Mouse (Mus musculus): ENCODE data around the gene Tmem17. TPM values are rescaled to one million over a fixed set of nuclear protein-coding genes. Genes with fewer than 3 reads are reported as not detected.

The Tmem17 gene
- polyA plus RNA-seq (2015; fragmentation: Nextera tagmentation; extraction: Ambion mirVana), result 15.9 and 16.1 TPM in 2 replicates

DNA sequence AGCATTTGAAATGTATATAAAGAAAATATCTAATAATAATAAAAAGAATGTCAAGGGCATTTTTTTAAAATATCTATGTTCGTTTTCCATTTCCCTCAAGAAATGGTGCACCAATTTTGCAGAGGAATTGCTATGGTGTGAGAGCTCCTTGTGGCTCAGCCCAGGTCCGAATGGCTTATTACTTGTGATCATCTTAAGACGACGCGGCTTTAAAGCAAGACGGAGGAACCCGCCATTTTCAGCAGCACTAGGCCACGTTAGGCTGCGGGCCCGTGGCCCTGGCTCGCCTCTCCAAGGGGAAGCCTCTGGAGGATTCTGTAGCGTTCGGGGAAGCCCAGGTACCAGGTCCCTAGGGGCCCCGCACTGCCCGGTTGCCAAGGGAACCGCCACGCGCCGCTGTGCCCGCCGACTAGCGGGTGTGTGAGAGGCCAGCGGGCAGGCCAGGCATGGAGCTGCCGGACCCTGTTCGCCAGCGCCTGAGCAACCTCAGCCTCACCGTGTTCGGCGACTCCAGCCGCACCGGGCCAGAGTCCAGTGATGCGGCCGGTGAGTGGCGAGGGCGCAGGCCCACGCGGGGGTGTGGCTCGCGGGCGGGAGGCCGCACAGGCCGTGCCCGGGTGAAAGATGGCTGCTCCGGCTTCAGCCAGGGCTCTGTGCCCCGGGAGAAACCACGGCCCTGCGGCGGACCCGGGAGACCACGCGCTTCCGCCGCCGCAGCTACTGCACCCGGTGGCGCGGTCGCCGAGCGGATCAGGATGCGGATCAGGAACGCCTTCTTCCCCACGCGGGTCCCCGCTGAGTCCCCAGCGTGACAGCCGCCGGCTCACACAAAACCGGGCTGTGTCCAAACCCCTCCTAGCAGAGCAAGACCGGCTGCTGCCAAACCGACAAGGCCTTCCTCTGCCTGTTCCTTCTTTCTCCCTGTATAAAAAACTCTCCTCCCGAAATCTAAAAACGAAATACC, at the start of gene Tmem17:
Tmem17 (plus strand) TSS at position 51 of the 964 bp plus-strand sequence.
- peak within 1 kb of the TSS; percentile 90 for H3K4me3 ChIP-seq (ENCODE audit: low read length)
- no peaks in the 10 kb centered on the region for H3K4me1 ChIP-seq (replicated peaks; ENCODE audit: control insufficient read depth, insufficient read depth, low read length)
- peak within 1 kb of the TSS; percentile 65 for H3K4me2 ChIP-seq (ENCODE audit: low read depth, low read length)
- peak within 1 kb of the TSS; percentile 96 for H3K9ac ChIP-seq (ENCODE audit: low read length)
- peaks cover 3% of the 10 kb centered on the region; the same call in 1 of the 2 replicates for H3K36me3 ChIP-seq (ENCODE audit: control insufficient read depth, insufficient read depth, low read length)
- H3K27ac ChIP-seq (ENCODE audit: low read length), result peak within 1 kb of the TSS; percentile 95
- no peaks in the 10 kb centered on the region for H3K9me3 ChIP-seq (ENCODE audit: control insufficient read depth, low read length)
- no peaks in the 10 kb centered on the region for H3K27me3 ChIP-seq (ENCODE audit: control insufficient read depth, insufficient read depth, low read depth, low read length)
- ATAC-seq (ENCODE audit: low read depth), result peak; percentile 95
- under 1% methylated on average over 73 of the region's 73 CpGs for WGBS

DNA sequence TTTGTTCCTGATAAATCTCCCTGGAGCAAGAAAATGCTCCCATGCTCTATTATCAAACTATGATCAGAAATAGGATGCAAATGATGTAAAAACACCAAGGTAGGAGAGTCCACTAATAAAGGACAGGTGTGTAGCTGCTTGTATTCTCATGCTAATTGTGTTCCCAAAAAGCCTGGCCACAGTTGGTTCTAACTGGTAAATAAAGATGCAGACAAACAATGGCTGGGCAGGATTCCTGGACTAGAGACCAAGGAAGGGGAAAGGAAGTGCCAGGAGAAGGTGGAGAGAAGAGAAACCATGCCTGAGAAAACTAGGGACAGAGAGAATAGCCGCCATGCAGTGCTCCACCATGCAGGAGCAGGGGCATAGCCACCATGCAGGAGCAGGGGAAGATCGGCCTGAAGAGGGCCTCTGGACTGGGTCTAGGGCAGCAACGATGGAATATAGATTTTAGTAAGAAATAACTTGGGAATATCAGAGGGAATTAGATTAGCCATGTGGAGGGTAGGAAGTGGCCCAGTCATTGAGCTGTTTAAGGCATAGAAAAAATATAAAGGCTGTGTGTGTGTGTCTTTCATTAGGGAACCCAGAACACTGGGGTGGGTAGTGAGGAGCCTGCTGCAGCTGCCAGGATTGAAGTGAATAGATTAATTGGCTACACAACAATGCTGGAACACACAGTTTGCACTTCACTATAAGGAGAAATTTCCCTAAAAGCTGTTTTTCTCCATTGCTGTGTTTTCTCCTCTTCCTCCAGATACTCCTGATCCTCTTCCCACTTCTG, 31.9 kb upstream of the Tmem17 start:
- ATAC-seq (ENCODE audit: low read depth), result no peak
- WGBS, result 71% methylated on average over 3 of the region's 3 CpGs
- no peaks in the 10 kb centered on the region for H3K36me3 ChIP-seq (ENCODE audit: control insufficient read depth, insufficient read depth, low read length)
- H3K4me3 ChIP-seq (ENCODE audit: low read length), result no peak overlapping the region
- H3K4me2 ChIP-seq (ENCODE audit: low read depth, low read length), result no peak overlapping the region
- peaks cover 5% of the 10 kb centered on the region; the same call in 1 of the 2 replicates for H3K4me1 ChIP-seq (replicated peaks; ENCODE audit: control insufficient read depth, insufficient read depth, low read length)
- no peak overlapping the region for H3K27ac ChIP-seq (ENCODE audit: low read length)
- H3K9ac ChIP-seq (ENCODE audit: low read length), result no peak overlapping the region
- H3K9me3 ChIP-seq (ENCODE audit: control insufficient read depth, low read length), result 0 out of 2 replicates have a peak, but pooled peaks cover 2% of the 10 kb centered on the region
- no peaks in the 10 kb centered on the region for H3K27me3 ChIP-seq (ENCODE audit: control insufficient read depth, insufficient read depth, low read depth, low read length)

DNA sequence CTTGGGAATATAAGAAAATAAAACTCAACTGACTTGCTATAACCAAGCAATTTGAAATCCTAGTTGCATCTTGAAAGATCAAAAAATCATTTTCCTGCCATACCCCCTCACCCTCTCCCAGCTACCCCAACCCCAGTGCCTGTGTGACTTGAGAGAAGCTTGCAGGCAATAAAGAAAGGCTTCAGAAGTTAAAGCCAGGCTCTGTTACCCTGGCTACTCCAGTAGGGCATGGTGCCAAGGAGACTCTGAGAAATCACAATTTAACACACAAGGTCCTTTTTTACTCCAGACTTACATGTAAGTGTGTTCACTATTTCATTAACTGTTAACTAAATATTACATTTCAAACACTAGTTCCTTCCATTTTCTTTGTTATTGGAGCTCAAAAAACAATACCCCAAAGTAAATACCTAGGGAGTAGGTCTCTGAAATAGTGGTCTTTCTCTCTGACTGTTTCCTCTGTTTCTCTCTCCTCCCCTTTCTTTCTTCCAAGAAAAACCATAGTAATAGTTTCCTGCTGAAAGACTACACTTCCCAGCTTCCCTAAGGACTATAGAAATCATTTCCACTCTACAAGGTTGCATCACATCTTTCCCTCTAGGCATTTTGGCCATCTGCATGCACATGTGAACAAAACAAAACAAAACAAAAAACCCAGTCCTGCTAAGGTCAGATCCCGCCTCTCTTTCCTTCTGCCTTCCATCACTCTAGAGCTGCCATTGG, 30.1 kb upstream of the Tmem17 start:
- H3K27me3 ChIP-seq (ENCODE audit: control insufficient read depth, insufficient read depth, low read depth, low read length), result no peaks in the 10 kb centered on the region
- 83% methylated on average over 1 of the region's 1 CpGs for WGBS

DNA sequence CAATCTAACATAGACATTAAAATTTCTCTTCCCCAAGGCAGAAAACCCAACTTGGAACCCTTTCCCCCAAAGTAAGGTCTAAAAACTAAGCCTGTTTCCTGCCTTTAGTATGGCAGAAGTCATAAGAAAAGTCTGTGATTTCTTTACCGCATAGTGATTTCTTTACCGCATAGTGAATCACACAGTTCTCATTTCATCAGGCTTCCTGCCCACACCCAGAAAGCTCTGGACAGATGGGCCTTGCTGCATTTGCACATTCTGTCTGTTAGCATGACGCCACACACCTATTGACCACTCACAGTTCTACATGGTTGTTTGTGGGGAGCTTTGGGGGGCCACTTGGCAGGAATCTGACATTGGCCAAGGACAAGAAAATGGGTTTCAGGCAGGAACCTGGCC, 29.5 kb upstream of the Tmem17 start:
- no peak for ATAC-seq (ENCODE audit: low read depth)
- no peaks in the 10 kb centered on the region for H3K36me3 ChIP-seq (ENCODE audit: control insufficient read depth, insufficient read depth, low read length)
- WGBS, result 95% methylated on average over 3 of the region's 3 CpGs

More for the DNA sequence above, 30.1 kb upstream of the Tmem17 start:
- Histone ChIP-seq H3K9ac (ENCODE audit: low read length) (no peak overlapping the region), H3K27ac (ENCODE audit: low read length) (peak overlapping the region; percentile 52), H3K9me3 (ENCODE audit: control insufficient read depth, low read length) (no peaks in the 10 kb centered on the region), H3K36me3 (ENCODE audit: control insufficient read depth, insufficient read depth, low read length) (no peaks in the 10 kb centered on the region), H3K4me3 (ENCODE audit: low read length) (no peak overlapping the region), H3K4me1 (replicated peaks; ENCODE audit: control insufficient read depth, insufficient read depth, low read length) (peaks cover 5% of the 10 kb centered on the region; the same call in 1 of the 2 replicates), H3K4me2 (ENCODE audit: low read depth, low read length) (no peak overlapping the region)
- peak; percentile 47; the same call in 1 of the 2 replicates for ATAC-seq (ENCODE audit: low read depth)

DNA sequence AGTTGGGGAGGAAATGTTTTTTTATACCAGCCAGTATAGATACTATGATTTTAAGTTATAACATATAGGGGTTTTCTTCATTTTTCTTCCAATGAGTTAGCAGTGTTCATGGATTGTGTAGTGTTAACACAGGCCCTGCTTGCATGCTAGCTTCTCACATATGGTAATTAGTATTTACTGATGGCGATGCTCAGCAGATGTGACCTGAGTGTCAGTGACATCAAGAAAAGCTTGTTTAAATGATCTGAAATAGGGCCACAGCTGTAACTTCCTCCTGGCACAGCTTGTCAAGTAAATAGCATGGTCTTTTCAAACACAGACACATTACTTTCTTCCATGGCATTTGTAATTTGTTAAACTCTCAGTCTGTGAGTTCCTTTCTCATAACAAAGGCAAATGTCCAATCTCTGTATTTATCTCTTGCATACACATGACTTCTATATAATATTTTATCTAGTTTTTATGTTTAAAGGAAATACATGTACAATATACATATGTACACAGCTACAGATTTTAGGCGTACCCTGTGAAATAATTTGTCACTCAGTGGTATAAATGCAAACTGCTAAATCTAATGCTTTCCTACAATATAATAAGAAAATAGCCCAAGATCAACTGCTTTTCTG, 18.1 kb upstream of the Tmem17 start:
- no peak overlapping the region for H3K9ac ChIP-seq (ENCODE audit: low read length)

More for the DNA sequence above, 29.5 kb upstream of the Tmem17 start:
- Histone ChIP-seq H3K27ac (ENCODE audit: low read length) (no peak overlapping the region), H3K4me2 (ENCODE audit: low read depth, low read length) (no peak overlapping the region), H3K9ac (ENCODE audit: low read length) (no peak overlapping the region), H3K4me1 (replicated peaks; ENCODE audit: control insufficient read depth, insufficient read depth, low read length) (peaks cover 5% of the 10 kb centered on the region; the same call in 1 of the 2 replicates), H3K9me3 (ENCODE audit: control insufficient read depth, low read length) (no peaks in the 10 kb centered on the region), H3K27me3 (ENCODE audit: control insufficient read depth, insufficient read depth, low read depth, low read length) (no peaks in the 10 kb centered on the region), H3K4me3 (ENCODE audit: low read length) (no peak overlapping the region)

DNA sequence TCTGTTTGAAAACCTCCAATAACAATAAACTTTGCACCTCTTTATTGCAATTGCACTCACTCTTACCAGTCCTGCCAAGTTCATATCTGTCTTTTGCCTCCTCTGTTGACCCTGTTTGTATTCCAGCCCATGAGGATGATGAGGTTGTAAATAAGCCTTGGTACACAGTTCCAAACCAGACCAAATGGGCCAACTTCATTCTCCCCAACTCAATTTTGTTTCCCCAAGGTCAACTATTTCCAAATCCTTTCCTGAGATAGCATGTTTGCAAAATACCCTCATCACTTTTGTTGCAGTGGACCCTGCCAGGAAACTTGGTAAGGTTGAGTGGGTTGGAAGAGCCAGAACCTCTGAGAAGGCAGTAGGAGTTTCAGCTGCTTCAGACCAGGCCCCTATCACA, 16.9 kb upstream of the Tmem17 start:
- no peak overlapping the region for H3K4me3 ChIP-seq (ENCODE audit: low read length)
- no peak overlapping the region for H3K27ac ChIP-seq (ENCODE audit: low read length)
- ATAC-seq (ENCODE audit: low read depth), result no peak
- H3K36me3 ChIP-seq (ENCODE audit: control insufficient read depth, insufficient read depth, low read length), result no peaks in the 10 kb centered on the region
- no peaks in the 10 kb centered on the region for H3K27me3 ChIP-seq (ENCODE audit: control insufficient read depth, insufficient read depth, low read depth, low read length)
- no peak overlapping the region for H3K9ac ChIP-seq (ENCODE audit: low read length)
- no peak overlapping the region for H3K4me2 ChIP-seq (ENCODE audit: low read depth, low read length)
- peaks cover 2% of the 10 kb centered on the region; the same call in 1 of the 2 replicates for H3K4me1 ChIP-seq (replicated peaks; ENCODE audit: control insufficient read depth, insufficient read depth, low read length)
- no peaks in the 10 kb centered on the region for H3K9me3 ChIP-seq (ENCODE audit: control insufficient read depth, low read length)

More for the DNA sequence above, 18.1 kb upstream of the Tmem17 start:
- peak; percentile 73 for ATAC-seq (ENCODE audit: low read depth)
- 52% methylated on average over 2 of the region's 2 CpGs for WGBS
- H3K36me3 ChIP-seq (ENCODE audit: control insufficient read depth, insufficient read depth, low read length), result no peaks in the 10 kb centered on the region
- no peak overlapping the region for H3K4me3 ChIP-seq (ENCODE audit: low read length)
- H3K9me3 ChIP-seq (ENCODE audit: control insufficient read depth, low read length), result no peaks in the 10 kb centered on the region
- H3K27me3 ChIP-seq (ENCODE audit: control insufficient read depth, insufficient read depth, low read depth, low read length), result no peaks in the 10 kb centered on the region
- H3K27ac ChIP-seq (ENCODE audit: low read length), result no peak overlapping the region
- H3K4me2 ChIP-seq (ENCODE audit: low read depth, low read length), result no peak overlapping the region
- H3K4me1 ChIP-seq (replicated peaks; ENCODE audit: control insufficient read depth, insufficient read depth, low read length), result no peaks in the 10 kb centered on the region

DNA sequence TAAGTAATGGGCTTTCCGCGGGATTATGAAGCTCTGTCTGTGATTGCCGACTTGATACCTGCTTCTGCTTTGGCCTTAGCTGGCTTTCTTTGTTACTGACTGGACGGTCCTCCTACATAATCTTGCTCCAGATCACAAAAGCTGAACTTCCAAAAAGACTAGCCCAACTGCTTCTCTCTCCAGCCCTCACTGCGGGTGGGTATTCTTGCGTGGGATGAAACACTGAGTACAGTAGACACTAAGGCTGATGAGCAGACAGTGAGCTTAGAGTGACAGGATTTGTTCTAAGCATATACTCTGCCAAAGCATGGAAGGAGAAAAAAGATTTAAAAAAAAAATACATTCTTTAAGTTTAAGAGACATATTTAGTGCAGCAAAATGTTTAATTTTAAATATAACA, 12.5 kb upstream of the Tmem17 start:
- H3K9ac ChIP-seq (ENCODE audit: low read length), result no peak overlapping the region

DNA sequence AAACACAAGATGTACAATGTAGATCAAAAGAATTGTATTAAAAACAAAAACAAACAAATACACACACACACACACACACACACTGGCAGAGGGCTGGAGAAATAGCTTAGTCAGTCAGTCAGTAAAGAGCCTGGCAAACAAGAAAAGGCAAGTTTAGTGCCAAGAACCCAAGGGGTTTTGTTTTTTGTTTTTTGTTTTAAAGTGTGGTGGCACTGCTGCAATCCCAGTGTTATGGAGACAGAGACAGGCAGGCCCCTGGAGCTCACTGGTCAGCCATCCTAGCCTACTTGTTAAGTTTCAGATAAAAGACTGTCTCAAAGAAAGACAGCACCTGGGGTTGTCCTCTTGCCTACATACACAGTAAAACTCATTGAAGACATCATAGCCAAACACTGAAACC, 12.0 kb upstream of the Tmem17 start:
- Histone ChIP-seq H3K4me1 (replicated peaks; ENCODE audit: control insufficient read depth, insufficient read depth, low read length) (peaks cover 4% of the 10 kb centered on the region; the same call in 1 of the 2 replicates), H3K27ac (ENCODE audit: low read length) (no peak overlapping the region), H3K9ac (ENCODE audit: low read length) (no peak overlapping the region), H3K4me3 (ENCODE audit: low read length) (no peak overlapping the region), H3K36me3 (ENCODE audit: control insufficient read depth, insufficient read depth, low read length) (no peaks in the 10 kb centered on the region), H3K4me2 (ENCODE audit: low read depth, low read length) (no peak overlapping the region), H3K27me3 (ENCODE audit: control insufficient read depth, insufficient read depth, low read depth, low read length) (no peaks in the 10 kb centered on the region), H3K9me3 (ENCODE audit: control insufficient read depth, low read length) (no peaks in the 10 kb centered on the region)
- ATAC-seq (ENCODE audit: low read depth), result no peak

More for the DNA sequence above, 12.5 kb upstream of the Tmem17 start:
- ATAC-seq (ENCODE audit: low read depth), result no peak
- no peaks in the 10 kb centered on the region for H3K27me3 ChIP-seq (ENCODE audit: control insufficient read depth, insufficient read depth, low read depth, low read length)
- no peaks in the 10 kb centered on the region for H3K36me3 ChIP-seq (ENCODE audit: control insufficient read depth, insufficient read depth, low read length)
- no peaks in the 10 kb centered on the region for H3K9me3 ChIP-seq (ENCODE audit: control insufficient read depth, low read length)
- H3K4me3 ChIP-seq (ENCODE audit: low read length), result no peak overlapping the region
- H3K4me1 ChIP-seq (replicated peaks; ENCODE audit: control insufficient read depth, insufficient read depth, low read length), result peaks cover 4% of the 10 kb centered on the region; the same call in 1 of the 2 replicates
- 67% methylated on average over 6 of the region's 6 CpGs for WGBS
- H3K4me2 ChIP-seq (ENCODE audit: low read depth, low read length), result no peak overlapping the region
- H3K27ac ChIP-seq (ENCODE audit: low read length), result no peak overlapping the region; the same call in 1 of the 2 replicates
